Mouse (Mus musculus) limb, embryonic 12.5 days (tissue): ENCODE results near the gene Usp53. TPM values are rescaled to one million over a fixed set of nuclear protein-coding genes. Genes with fewer than 3 reads are reported as not detected.
A peak's percentile ranks its signal among the peaks of the same experiment; 100 is the strongest.

Experiments used
- ATAC-seq: fragments of 200-750 bp; cut with Nextera tagmentation; 2 replicates; pipeline ENCODE4 v1.8.0; 2017; ENCODE audit warnings: low read depth, moderate TSS enrichment; ENCODE audit not compliant: insufficient number of reproducible peaks, insufficient read depth, low FRiP score, low TSS enrichment
- H3K27ac ChIP-seq: fragments of 300-500 bp; sonication (generic); 2 replicates; pipeline ENCODE4 v1.5.1; 2016; ENCODE audit warnings: mild to moderate bottlenecking, moderate library complexity
- H3K27me3 ChIP-seq: fragments of 300-500 bp; sonication (generic); 2 replicates; pipeline ENCODE4 v1.6.1; 2016; ENCODE audit warnings: mild to moderate bottlenecking, moderate library complexity
- H3K36me3 ChIP-seq: fragments of 300-500 bp; sonication (generic); 2 replicates; pipeline ENCODE4 v1.6.1; 2016; ENCODE audit warnings: mild to moderate bottlenecking, moderate library complexity
- H3K4me1 ChIP-seq: fragments of 300-500 bp; sonication (generic); replicated peaks from 2 replicates; pipeline ENCODE4 v1.6.1; 2016
- H3K4me2 ChIP-seq: fragments of 300-500 bp; sonication (generic); 2 replicates; pipeline ENCODE4 v1.6.1; 2016; ENCODE audit warnings: mild to moderate bottlenecking, moderate library complexity
- H3K4me3 ChIP-seq: fragments of 300-500 bp; sonication (generic); replicated peaks from 2 replicates; pipeline ENCODE4 v1.5.1; 2016; ENCODE audit warnings: mild to moderate bottlenecking
- H3K9ac ChIP-seq: fragments of 300-500 bp; sonication (generic); replicated peaks from 2 replicates; pipeline ENCODE4 v1.6.1; 2016; ENCODE audit warnings: mild to moderate bottlenecking, moderate library complexity
- H3K9me3 ChIP-seq: fragments of 300-500 bp; sonication (generic); 2 replicates; pipeline ENCODE4 v1.6.1; 2016; ENCODE audit warnings: mild to moderate bottlenecking, moderate library complexity
- WGBS: fragments of 180-500 bp; shearing (Covaris S2); methylation state at CpG from one replicate; pipeline ENCODE4 v1.1.7; 2016; 5-methylcytosine and 5-hydroxymethylcytosine counted together
- polyA plus RNA-seq: library from polyadenylated mRNA; unstranded; fragments of >200 nt; fragmentation: Nextera tagmentation; extraction: Ambion mirVana; gene quantifications from 2 replicates; pipeline ENCODE4 v1.2.1, GENCODE M21; 2016

The Usp53 gene
- 6.8 and 7.1 TPM in 2 replicates for polyA plus RNA-seq

GRCm38 (mm10) chr3:122984249-122985182, at the start of gene Usp53:
TSS of gene Usp53 (minus strand) at chr3:122984510.
- ATAC-seq: peak; percentile 98
- Histone ChIP-seq H3K4me1 (peaks cover 9% of the 10 kb centered on the region), H3K27ac (peak within 1 kb of the TSS; percentile 98), H3K36me3 (no peaks in the 10 kb centered on the region), H3K9me3 (no peaks in the 10 kb centered on the region), H3K4me2 (peak within 1 kb of the TSS; percentile 65), H3K4me3 (peak within 1 kb of the TSS; percentile 80), H3K27me3 (no peaks in the 10 kb centered on the region), H3K9ac (peak within 1 kb of the TSS; percentile 91)
- WGBS: under 1% methylated on average over 94 of the region's 94 CpGs

GRCm38 (mm10) chr3:123033804-123034203, 49.5 kb upstream of the Usp53 start:
- no peak for ATAC-seq
- no peak overlapping the region for H3K4me2 ChIP-seq

GRCm38 (mm10) chr3:123025634-123026033, 41.3 kb upstream of the Usp53 start:
- H3K4me2 ChIP-seq: no peak overlapping the region
- H3K9ac ChIP-seq: no peak overlapping the region
- ATAC-seq: no peak
- WGBS: 82% methylated on average over 3 of the region's 3 CpGs
- no peaks in the 10 kb centered on the region for H3K36me3 ChIP-seq
- no peak overlapping the region for H3K4me3 ChIP-seq
- H3K27me3 ChIP-seq: no peaks in the 10 kb centered on the region
- no peak overlapping the region for H3K27ac ChIP-seq
- H3K9me3 ChIP-seq: no peaks in the 10 kb centered on the region
- no peaks in the 10 kb centered on the region for H3K4me1 ChIP-seq

More at GRCm38 (mm10) chr3:123033804-123034203, 49.5 kb upstream of the Usp53 start:
- H3K27ac ChIP-seq: no peak overlapping the region
- no peaks in the 10 kb centered on the region for H3K27me3 ChIP-seq
- WGBS: 81% methylated on average over 8 of the region's 8 CpGs
- H3K9me3 ChIP-seq: no peaks in the 10 kb centered on the region
- no peaks in the 10 kb centered on the region for H3K4me1 ChIP-seq
- H3K36me3 ChIP-seq: no peaks in the 10 kb centered on the region
- H3K4me3 ChIP-seq: no peak overlapping the region
- no peak overlapping the region for H3K9ac ChIP-seq

GRCm38 (mm10) chr3:123024496-123025234, 40.4 kb upstream of the Usp53 start:
- no peak for ATAC-seq

GRCm38 (mm10) chr3:123018792-123019191, 34.5 kb upstream of the Usp53 start:
- no peak overlapping the region for H3K4me3 ChIP-seq
- no peak overlapping the region for H3K27ac ChIP-seq
- H3K4me1 ChIP-seq: no peaks in the 10 kb centered on the region
- no peaks in the 10 kb centered on the region for H3K9me3 ChIP-seq
- H3K36me3 ChIP-seq: no peaks in the 10 kb centered on the region
- 87% methylated on average over 2 of the region's 2 CpGs for WGBS
- no peak for ATAC-seq
- H3K4me2 ChIP-seq: no peak overlapping the region
- H3K9ac ChIP-seq: no peak overlapping the region
- H3K27me3 ChIP-seq: no peaks in the 10 kb centered on the region

More at GRCm38 (mm10) chr3:123024496-123025234, 40.4 kb upstream of the Usp53 start:
- Histone ChIP-seq H3K4me2 (no peak overlapping the region), H3K27me3 (no peaks in the 10 kb centered on the region), H3K9ac (no peak overlapping the region), H3K4me1 (no peaks in the 10 kb centered on the region), H3K4me3 (no peak overlapping the region), H3K27ac (no peak overlapping the region), H3K36me3 (no peaks in the 10 kb centered on the region), H3K9me3 (no peaks in the 10 kb centered on the region)
- WGBS: 77% methylated on average over 9 of the region's 9 CpGs

- Histone ChIP-seq H3K4me2 (no peak overlapping the region), H3K27ac (no peak overlapping the region), H3K9ac (no peak overlapping the region), H3K27me3 (no peaks in the 10 kb centered on the region), H3K36me3 (no peaks in the 10 kb centered on the region), H3K9me3 (no peaks in the 10 kb centered on the region), H3K4me3 (no peak overlapping the region), H3K4me1 (no peaks in the 10 kb centered on the region)
- ATAC-seq: no peak
- WGBS: 91% methylated on average over 14 of the region's 14 CpGs
These were observed 29.2 kb upstream of the Usp53 start for GRCm38 (mm10) chr3:123013476-123013875.

- Histone ChIP-seq H3K9me3 (no peaks in the 10 kb centered on the region), H3K36me3 (no peaks in the 10 kb centered on the region), H3K27ac (no peak overlapping the region), H3K9ac (no peak overlapping the region), H3K4me3 (no peak overlapping the region), H3K4me1 (no peaks in the 10 kb centered on the region), H3K4me2 (no peak overlapping the region), H3K27me3 (no peaks in the 10 kb centered on the region)
- WGBS: 71% methylated on average over 6 of the region's 6 CpGs
- no peak for ATAC-seq
These were observed 25.1 kb upstream of the Usp53 start for GRCm38 (mm10) chr3:123009417-123009816.

GRCm38 (mm10) chr3:123007386-123007785, 23.1 kb upstream of the Usp53 start:
- no peaks in the 10 kb centered on the region for H3K36me3 ChIP-seq
- no peak overlapping the region for H3K9ac ChIP-seq
- no peak for ATAC-seq
- 82% methylated on average over 10 of the region's 10 CpGs for WGBS
- H3K27me3 ChIP-seq: no peaks in the 10 kb centered on the region
- no peak overlapping the region for H3K4me3 ChIP-seq
- H3K4me2 ChIP-seq: no peak overlapping the region
- no peaks in the 10 kb centered on the region for H3K9me3 ChIP-seq
- no peaks in the 10 kb centered on the region for H3K4me1 ChIP-seq
- H3K27ac ChIP-seq: no peak overlapping the region

GRCm38 (mm10) chr3:123001053-123001452, 16.7 kb upstream of the Usp53 start:
- Histone ChIP-seq H3K27ac (no peak overlapping the region), H3K4me2 (no peak overlapping the region), H3K27me3 (no peaks in the 10 kb centered on the region), H3K36me3 (no peaks in the 10 kb centered on the region), H3K9ac (no peak overlapping the region), H3K9me3 (no peaks in the 10 kb centered on the region), H3K4me1 (no peaks in the 10 kb centered on the region), H3K4me3 (no peak overlapping the region)
- WGBS: 78% methylated on average over 3 of the region's 3 CpGs
- no peak for ATAC-seq

- H3K9ac ChIP-seq: no peak overlapping the region
- no peak overlapping the region for H3K4me3 ChIP-seq
- no peaks in the 10 kb centered on the region for H3K36me3 ChIP-seq
- ATAC-seq: no peak
- no peaks in the 10 kb centered on the region for H3K4me1 ChIP-seq
- H3K27me3 ChIP-seq: no peaks in the 10 kb centered on the region
- no peak overlapping the region for H3K4me2 ChIP-seq
- H3K9me3 ChIP-seq: no peaks in the 10 kb centered on the region
- no peak overlapping the region for H3K27ac ChIP-seq
- WGBS: 82% methylated on average over 8 of the region's 8 CpGs
These were observed 14.2 kb upstream of the Usp53 start for GRCm38 (mm10) chr3:122998511-122998910.

- no peak overlapping the region for H3K4me3 ChIP-seq
- no peak overlapping the region for H3K9ac ChIP-seq
- no peaks in the 10 kb centered on the region for H3K27me3 ChIP-seq
- H3K27ac ChIP-seq: no peak overlapping the region
- H3K4me2 ChIP-seq: no peak overlapping the region
- no peak for ATAC-seq
- H3K4me1 ChIP-seq: no peaks in the 10 kb centered on the region
- no peaks in the 10 kb centered on the region for H3K36me3 ChIP-seq
- 16% methylated on average over 1 of the region's 1 CpGs for whole genome bisulfite sequencing
- H3K9me3 ChIP-seq: no peaks in the 10 kb centered on the region
These were observed 12.7 kb upstream of the Usp53 start for GRCm38 (mm10) chr3:122996968-122997367.
